Mouse (Mus musculus) liver, embryonic 14.5 days (tissue): ENCODE data around the gene Cd6. TPM values are rescaled to one million over a fixed set of nuclear protein-coding genes. Genes with fewer than 3 reads are reported as not detected.

ENCODE experiments used
- ATAC-seq: fragments of 200-750 bp; cut with Nextera tagmentation; 2 replicates; pipeline ENCODE4 v1.8.0; 2017; ENCODE audit warnings: moderate number of reproducible peaks, mild to moderate bottlenecking, moderate library complexity; ENCODE audit not compliant: insufficient read depth
- DNase-seq, 3 experiments: peaks; one replicate each; pipeline ENCODE4 v3.0.0-alpha.2; 2012 to 2013; ENCODE audit warnings: low read depth in 3 of 3, low spot score in 3 of 3
- H3K27ac ChIP-seq: fragments of 300-500 bp; sonication (generic); 2 replicates; pipeline ENCODE4 v1.5.1; 2014; ENCODE audit warnings: moderate library complexity, mild to moderate bottlenecking, control low read depth, inconsistent platforms
- H3K27me3 ChIP-seq: fragments of 300-500 bp; sonication (generic); 2 replicates; pipeline ENCODE4 v1.6.1; 2014; ENCODE audit warnings: mild to moderate bottlenecking, low read length, moderate library complexity; ENCODE audit not compliant: control insufficient read depth, insufficient read depth
- H3K36me3 ChIP-seq: fragments of 300-500 bp; sonication (generic); replicated peaks from 2 replicates; pipeline ENCODE4 v1.6.1; 2014; ENCODE audit warnings: low read depth; ENCODE audit not compliant: control insufficient read depth, insufficient read depth
- H3K4me1 ChIP-seq, 2 experiments: fragments of 200-500 bp in 1 of 2; fragments of 300-500 bp in 1 of 2; sonication (generic) in 1 of 2; replicated peaks; 2 replicates each; pipeline ENCODE4 v1.6.1; 2012 to 2014; ENCODE audit warnings: antibody characterized with exemption in 1 of 2, inconsistent platforms in 1 of 2, low read length in 1 of 2; ENCODE audit not compliant: control insufficient read depth in 2 of 2, insufficient read depth in 2 of 2
- H3K4me2 ChIP-seq: fragments of 300-500 bp; sonication (generic); 2 replicates; pipeline ENCODE4 v1.6.1; 2014; ENCODE audit warnings: low read depth, mild to moderate bottlenecking, control low read depth, moderate library complexity
- H3K4me3 ChIP-seq, 2 experiments: fragments of 200-500 bp in 1 of 2; fragments of 300-500 bp in 1 of 2; sonication (generic) in 1 of 2; 2 replicates each; pipeline ENCODE4 v1.5.1; 2012 to 2014; ENCODE audit warnings: low read depth in 2 of 2, low read length in 2 of 2, mild to moderate bottlenecking in 2 of 2, control low read depth in 1 of 2, inconsistent platforms in 1 of 2, moderate library complexity in 1 of 2; ENCODE audit not compliant: insufficient read depth in 1 of 2
- H3K9ac ChIP-seq: fragments of 300-500 bp; sonication (generic); replicated peaks from 2 replicates; pipeline ENCODE4 v1.6.1; 2014; ENCODE audit warnings: mild to moderate bottlenecking, control low read depth, moderate library complexity
- H3K9me3 ChIP-seq: fragments of 300-500 bp; sonication (generic); 2 replicates; pipeline ENCODE4 v1.6.1; 2016; ENCODE audit warnings: low read length, mixed read lengths; ENCODE audit not compliant: control insufficient read depth
- CTCF ChIP-seq: IDR thresholded peaks from 2 replicates; pipeline ENCODE4 v1.5.1; 2016; ENCODE audit warnings: antibody characterized with exemption, low read depth, control low read depth
- EP300 ChIP-seq: IDR thresholded peaks from 2 replicates; pipeline ENCODE4 v1.6.1; 2016; ENCODE audit warnings: antibody characterized with exemption, low read depth
- WGBS: fragments of 180-500 bp; shearing (Covaris S2); extraction: QIAGEN DNeasy Blood & Tissue Kit; methylation state at CpG from one replicate; pipeline ENCODE4 v1.1.7; 2014; ENCODE audit not compliant: insufficient replicate concordance; 5-methylcytosine and 5-hydroxymethylcytosine counted together
- polyA plus RNA-seq, 2 experiments: library from polyadenylated mRNA; depleted of rRNA in 1 of 2; stranded (reverse) in 1 of 2; unstranded in 1 of 2; fragments of >200 nt; fragmentation: Nextera tagmentation in 1 of 2; extraction: Ambion mirVana in 1 of 2; gene quantifications; 2 replicates each; pipeline versions ENCODE4 v1.2.1 to v1.2.3; 2012 to 2014

Gene Cd6
- polyA plus RNA-seq, 2 experiments: not detected

- Histone ChIP-seq H3K27ac (no peak overlapping the region), H3K27me3 (no peaks in the 10 kb centered on the region), H3K36me3 (no peaks in the 10 kb centered on the region), H3K4me2 (no peak overlapping the region), H3K9ac (no peak overlapping the region), H3K9me3 (no peaks in the 10 kb centered on the region), H3K4me1 (peaks cover 0 to 3% of the 10 kb centered on the region in 2 experiments; a peak in 2 of 4 replicates), H3K4me3 (no peak overlapping the region)
- ATAC-seq (no peak), DNase-seq (no peak)
- 61% methylated on average over 4 of the region's 4 CpGs for WGBS
- TF ChIP-seq CTCF: no peak
- TF ChIP-seq EP300: no peak
Measured at GRCm38 (mm10) chr19:10822534-10822933, 7.3 kb downstream of the Cd6 start.

- TF ChIP-seq EP300 (no peak), CTCF (no peak)
- no peaks in the 10 kb centered on the region for H3K36me3 ChIP-seq
- no peak for ATAC-seq
- H3K27ac ChIP-seq: no peak overlapping the region
- H3K9me3 ChIP-seq: no peaks in the 10 kb centered on the region
- H3K4me2 ChIP-seq: no peak overlapping the region
- no peak overlapping the region for H3K4me3 ChIP-seq
- peaks cover 0 to 4% of the 10 kb centered on the region in 2 experiments; a peak in 2 of 4 replicates for H3K4me1 ChIP-seq
- no peak for DNase-seq
- WGBS: 49% methylated on average over 7 of the region's 7 CpGs
- no peak overlapping the region for H3K9ac ChIP-seq
- H3K27me3 ChIP-seq: no peaks in the 10 kb centered on the region
Measured at GRCm38 (mm10) chr19:10821319-10821718, 8.5 kb downstream of the Cd6 start.

- H3K4me2 ChIP-seq: peak overlapping the region; percentile 9; the same call in 1 of the 2 replicates
- no peak overlapping the region for H3K4me3 ChIP-seq
- ATAC-seq (no peak), DNase-seq (no peak)
- peaks cover 0 to 2% of the 10 kb centered on the region in 2 experiments; a peak in 2 of 4 replicates for H3K4me1 ChIP-seq
- WGBS: 34% methylated on average over 17 of the region's 17 CpGs
- no peaks in the 10 kb centered on the region for H3K9me3 ChIP-seq
- H3K27me3 ChIP-seq: no peaks in the 10 kb centered on the region
- no peak overlapping the region for H3K9ac ChIP-seq
- TF ChIP-seq EP300: no peak
- H3K27ac ChIP-seq: no peak overlapping the region
- no peaks in the 10 kb centered on the region for H3K36me3 ChIP-seq
Measured at GRCm38 (mm10) chr19:10818217-10818946, 11.5 kb downstream of the Cd6 start.

- H3K27ac ChIP-seq: no peak overlapping the region
- TF ChIP-seq CTCF: no peak
- no peak for TF ChIP-seq EP300
- H3K9me3 ChIP-seq: no peaks in the 10 kb centered on the region
- ATAC-seq: no peak
- no peak for DNase-seq
- no peaks in the 10 kb centered on the region for H3K36me3 ChIP-seq
- H3K4me3 ChIP-seq: no peak overlapping the region
- H3K9ac ChIP-seq: no peak overlapping the region
- 22% methylated on average over 2 of the region's 2 CpGs for WGBS
- H3K4me1 ChIP-seq: peaks cover 0 to 2% of the 10 kb centered on the region in 2 experiments; a peak in 2 of 4 replicates
- no peaks in the 10 kb centered on the region for H3K27me3 ChIP-seq
- H3K4me2 ChIP-seq: no peak overlapping the region
Measured at GRCm38 (mm10) chr19:10816462-10816861, 13.4 kb downstream of the Cd6 start.

- Histone ChIP-seq H3K9ac (no peak overlapping the region), H3K4me3 (no peak overlapping the region), H3K36me3 (no peaks in the 10 kb centered on the region), H3K27ac (no peak overlapping the region), H3K27me3 (no peaks in the 10 kb centered on the region), H3K4me2 (no peak overlapping the region), H3K4me1 (peaks cover 0 to 2% of the 10 kb centered on the region in 2 experiments; a peak in 1 of 4 replicates), H3K9me3 (no peaks in the 10 kb centered on the region)
- WGBS: 68% methylated on average over 6 of the region's 6 CpGs
- no peak for TF ChIP-seq CTCF
- no peak for TF ChIP-seq EP300
- DNase-seq: no peak
- ATAC-seq: no peak
Measured at GRCm38 (mm10) chr19:10815871-10816270, 14.0 kb downstream of the Cd6 start.
